Mouse (Mus musculus) stomach, embryonic 15.5 days (tissue): ENCODE results near the gene Fmnl3. TPM values are rescaled to one million over a fixed set of nuclear protein-coding genes. Genes with fewer than 3 reads are reported as not detected.

Source experiments
- ATAC-seq: fragments of 200-750 bp; cut with Nextera tagmentation; 2 replicates; pipeline ENCODE4 v1.8.0; 2017; ENCODE audit warnings: low read depth, moderate number of reproducible peaks, moderate TSS enrichment; ENCODE audit not compliant: insufficient read depth, low FRiP score
- H3K27ac ChIP-seq: fragments of 300-500 bp; sonication (generic); 2 replicates; pipeline ENCODE4 v1.5.1; 2015; ENCODE audit warnings: mild to moderate bottlenecking, inconsistent platforms
- H3K27me3 ChIP-seq: fragments of 300-500 bp; sonication (generic); replicated peaks from 2 replicates; pipeline ENCODE4 v1.6.1; 2015; ENCODE audit warnings: inconsistent platforms
- H3K36me3 ChIP-seq: fragments of 300-500 bp; sonication (generic); 2 replicates; pipeline ENCODE4 v1.6.1; 2015; ENCODE audit warnings: inconsistent platforms
- H3K4me1 ChIP-seq: fragments of 300-500 bp; sonication (generic); 2 replicates; pipeline ENCODE4 v1.6.1; 2015; ENCODE audit warnings: inconsistent platforms
- H3K4me2 ChIP-seq: fragments of 300-500 bp; sonication (generic); 2 replicates; pipeline ENCODE4 v1.6.1; 2015; ENCODE audit warnings: mild to moderate bottlenecking, inconsistent platforms
- H3K4me3 ChIP-seq: fragments of 300-500 bp; sonication (generic); replicated peaks from 2 replicates; pipeline ENCODE4 v1.5.1; 2015; ENCODE audit warnings: inconsistent platforms
- H3K9ac ChIP-seq: fragments of 300-500 bp; sonication (generic); 2 replicates; pipeline ENCODE4 v1.6.1; 2015; ENCODE audit warnings: inconsistent platforms
- H3K9me3 ChIP-seq: fragments of 300-500 bp; sonication (generic); 2 replicates; pipeline ENCODE4 v1.6.1; 2016; ENCODE audit warnings: inconsistent platforms
- WGBS: fragments of 180-500 bp; shearing (Covaris S2); methylation state at CpG from one replicate; pipeline ENCODE4 v1.1.7; 2015; 5-methylcytosine and 5-hydroxymethylcytosine counted together
- polyA plus RNA-seq: library from polyadenylated mRNA; unstranded; fragments of >200 nt; fragmentation: Nextera tagmentation; extraction: Ambion mirVana; gene quantifications from 2 replicates; pipeline ENCODE4 v1.2.1, GENCODE M21; 2015

Gene Fmnl3
- polyA plus RNA-seq, 1 experiment from 2014 or later = 18.2 TPM

GRCm38 (mm10) chr15:99324151-99324550 is 46.1 kb downstream of the Fmnl3 start:
- H3K4me2 ChIP-seq = no peak overlapping the region
- H3K4me3 ChIP-seq = no peak overlapping the region
- H3K27ac ChIP-seq = no peak overlapping the region
- no peak overlapping the region for H3K9ac ChIP-seq
- no peaks in the 10 kb centered on the region for H3K4me1 ChIP-seq
- H3K9me3 ChIP-seq = no peaks in the 10 kb centered on the region
- no peak for ATAC-seq
- WGBS = 86% methylated on average over 9 of the region's 9 CpGs
- H3K27me3 ChIP-seq = no peaks in the 10 kb centered on the region
- peaks cover 38% of the 10 kb centered on the region for H3K36me3 ChIP-seq

- Histone ChIP-seq H3K27me3 (no peaks in the 10 kb centered on the region), H3K27ac (no peak overlapping the region), H3K9me3 (no peaks in the 10 kb centered on the region), H3K4me1 (no peaks in the 10 kb centered on the region), H3K4me2 (no peak overlapping the region), H3K9ac (no peak overlapping the region), H3K4me3 (no peak overlapping the region), H3K36me3 (peaks cover 45% of the 10 kb centered on the region)
- 74% methylated on average over 9 of the region's 9 CpGs for WGBS
- ATAC-seq = no peak
These were observed 49.3 kb downstream of the Fmnl3 start for GRCm38 (mm10) chr15:99320978-99321377.

GRCm38 (mm10) chr15:99320168-99320674 is 50.1 kb downstream of the Fmnl3 start:
- ATAC-seq = no peak
- WGBS = 78% methylated on average over 10 of the region's 10 CpGs
- Histone ChIP-seq H3K9me3 (no peaks in the 10 kb centered on the region), H3K36me3 (peaks cover 45% of the 10 kb centered on the region), H3K4me3 (no peak overlapping the region), H3K4me1 (no peaks in the 10 kb centered on the region), H3K9ac (no peak overlapping the region), H3K27ac (peak overlapping the region; percentile 44; the same call in 1 of the 2 replicates), H3K27me3 (no peaks in the 10 kb centered on the region), H3K4me2 (no peak overlapping the region)

GRCm38 (mm10) chr15:99319411-99319871 is 50.8 kb downstream of the Fmnl3 start:
- Histone ChIP-seq H3K4me1 (no peaks in the 10 kb centered on the region), H3K27ac (peak overlapping the region; percentile 44; the same call in 1 of the 2 replicates), H3K4me3 (no peak overlapping the region), H3K9ac (no peak overlapping the region), H3K9me3 (no peaks in the 10 kb centered on the region), H3K36me3 (peaks cover 41% of the 10 kb centered on the region), H3K27me3 (no peaks in the 10 kb centered on the region), H3K4me2 (no peak overlapping the region)
- 68% methylated on average over 3 of the region's 3 CpGs for WGBS
- ATAC-seq = no peak

GRCm38 (mm10) chr15:99318861-99319410 is 51.3 kb downstream of the Fmnl3 start:
- no peaks in the 10 kb centered on the region for H3K4me1 ChIP-seq
- no peak for ATAC-seq
- H3K27me3 ChIP-seq = no peaks in the 10 kb centered on the region
- H3K4me2 ChIP-seq = no peak overlapping the region
- peaks cover 44% of the 10 kb centered on the region for H3K36me3 ChIP-seq
- H3K9me3 ChIP-seq = no peaks in the 10 kb centered on the region
- H3K4me3 ChIP-seq = no peak overlapping the region
- H3K27ac ChIP-seq = peak overlapping the region; percentile 44; the same call in 1 of the 2 replicates
- H3K9ac ChIP-seq = no peak overlapping the region
- WGBS = 87% methylated on average over 14 of the region's 14 CpGs

- H3K36me3 ChIP-seq = peaks cover 36% of the 10 kb centered on the region
- 86% methylated on average over 6 of the region's 6 CpGs for WGBS
These were observed 52.2 kb downstream of the Fmnl3 start for GRCm38 (mm10) chr15:99318071-99318470.

GRCm38 (mm10) chr15:99317267-99317651 is 53.0 kb downstream of the Fmnl3 start:
- Histone ChIP-seq H3K4me1 (no peaks in the 10 kb centered on the region), H3K27me3 (no peaks in the 10 kb centered on the region), H3K4me2 (no peak overlapping the region), H3K36me3 (peaks cover 36% of the 10 kb centered on the region), H3K9ac (no peak overlapping the region), H3K9me3 (no peaks in the 10 kb centered on the region), H3K27ac (peak overlapping the region; percentile 78; the same call in 1 of the 2 replicates), H3K4me3 (no peak overlapping the region)
- 63% methylated on average over 2 of the region's 2 CpGs for WGBS
- no peak for ATAC-seq

More at GRCm38 (mm10) chr15:99318071-99318470, 52.2 kb downstream of the Fmnl3 start:
- Histone ChIP-seq H3K4me2 (no peak overlapping the region), H3K9ac (no peak overlapping the region), H3K4me1 (no peaks in the 10 kb centered on the region), H3K27me3 (no peaks in the 10 kb centered on the region), H3K4me3 (no peak overlapping the region), H3K9me3 (no peaks in the 10 kb centered on the region), H3K27ac (peak overlapping the region; percentile 78)
- no peak for ATAC-seq

- WGBS = 65% methylated on average over 16 of the region's 16 CpGs
- H3K27me3 ChIP-seq = no peaks in the 10 kb centered on the region
- H3K9ac ChIP-seq = no peak overlapping the region
- H3K4me2 ChIP-seq = no peak overlapping the region
- ATAC-seq = 0 out of 2 replicates have a peak, but pooled peaks have one; percentile 31
- no peaks in the 10 kb centered on the region for H3K9me3 ChIP-seq
- H3K36me3 ChIP-seq = peaks cover 36% of the 10 kb centered on the region
- H3K4me3 ChIP-seq = no peak overlapping the region
- no peaks in the 10 kb centered on the region for H3K4me1 ChIP-seq
- H3K27ac ChIP-seq = peak overlapping the region; percentile 78
These were observed 53.7 kb downstream of the Fmnl3 start for GRCm38 (mm10) chr15:99316314-99317266.

GRCm38 (mm10) chr15:99314891-99315290 is 55.4 kb downstream of the Fmnl3 start:
- Histone ChIP-seq H3K9ac (no peak overlapping the region), H3K4me3 (no peak overlapping the region), H3K27me3 (no peaks in the 10 kb centered on the region), H3K27ac (no peak overlapping the region), H3K36me3 (peaks cover 39% of the 10 kb centered on the region), H3K9me3 (no peaks in the 10 kb centered on the region), H3K4me1 (no peaks in the 10 kb centered on the region), H3K4me2 (no peak overlapping the region)
- WGBS = 86% methylated on average over 16 of the region's 16 CpGs
- ATAC-seq = no peak

- H3K9me3 ChIP-seq = no peaks in the 10 kb centered on the region
- no peak overlapping the region for H3K4me3 ChIP-seq
- no peaks in the 10 kb centered on the region for H3K4me1 ChIP-seq
- H3K27ac ChIP-seq = no peak overlapping the region
- peaks cover 56% of the 10 kb centered on the region for H3K36me3 ChIP-seq
- no peaks in the 10 kb centered on the region for H3K27me3 ChIP-seq
- 91% methylated on average over 5 of the region's 5 CpGs for WGBS
- no peak for ATAC-seq
- H3K9ac ChIP-seq = no peak overlapping the region
- no peak overlapping the region for H3K4me2 ChIP-seq
These were observed 59.7 kb downstream of the Fmnl3 start for GRCm38 (mm10) chr15:99310617-99311016.

- H3K4me3 ChIP-seq = no peak overlapping the region
- no peak for ATAC-seq
- WGBS = 87% methylated on average over 9 of the region's 9 CpGs
- H3K4me2 ChIP-seq = no peak overlapping the region
- H3K36me3 ChIP-seq = peaks cover 56% of the 10 kb centered on the region
- no peak overlapping the region for H3K27ac ChIP-seq
- no peaks in the 10 kb centered on the region for H3K27me3 ChIP-seq
- no peak overlapping the region for H3K9ac ChIP-seq
- H3K4me1 ChIP-seq = no peaks in the 10 kb centered on the region
- H3K9me3 ChIP-seq = no peaks in the 10 kb centered on the region
These were observed 60.7 kb downstream of the Fmnl3 start for GRCm38 (mm10) chr15:99309549-99309948.

- Histone ChIP-seq H3K9me3 (no peaks in the 10 kb centered on the region), H3K4me3 (no peak overlapping the region), H3K27me3 (no peaks in the 10 kb centered on the region), H3K4me1 (no peaks in the 10 kb centered on the region), H3K27ac (no peak overlapping the region), H3K36me3 (peaks cover 57% of the 10 kb centered on the region), H3K4me2 (no peak overlapping the region), H3K9ac (no peak overlapping the region)
- 82% methylated on average over 9 of the region's 9 CpGs for WGBS
- no peak for ATAC-seq
These were observed 62.8 kb downstream of the Fmnl3 start for GRCm38 (mm10) chr15:99307476-99307875.
